Mouse (Mus musculus): ENCODE measurements around the gene Scfd2.

Gene Scfd2

DNA sequence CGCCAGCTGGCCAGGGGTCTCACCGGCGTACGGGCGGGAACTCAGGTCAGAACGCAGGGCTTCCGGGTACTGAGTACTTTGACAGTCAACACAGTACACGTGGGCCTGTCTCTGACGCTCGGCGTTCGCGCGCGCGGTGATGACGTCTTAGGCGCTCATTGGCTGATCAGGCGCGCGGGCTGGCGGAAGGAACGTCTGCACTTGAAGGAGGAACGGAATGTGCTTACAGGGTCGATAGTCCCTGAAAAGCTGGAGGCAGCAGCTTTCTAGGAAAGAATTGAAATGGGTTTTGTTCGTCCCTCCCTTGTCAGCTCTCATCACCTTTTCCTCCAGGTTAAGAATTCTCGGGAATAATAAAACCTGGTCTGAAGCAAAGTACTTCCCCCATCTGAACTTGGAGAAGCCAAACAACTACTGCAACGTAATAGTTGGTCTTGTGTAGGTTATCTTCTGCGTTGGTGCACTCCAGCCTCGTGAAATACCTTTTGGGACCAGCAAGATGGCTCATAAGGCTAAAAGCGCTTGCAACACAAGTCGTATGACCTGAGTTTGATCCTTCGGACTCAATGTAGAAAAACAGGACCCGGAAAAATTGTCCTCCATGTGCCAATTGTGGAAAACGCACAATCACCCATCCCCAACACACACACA lies at the start of gene Scfd2:
Gene Scfd2, minus strand, starts transcription at position 130 of the 651 bp plus-strand sequence.
- peak; percentile 99 for DNase-seq

DNA sequence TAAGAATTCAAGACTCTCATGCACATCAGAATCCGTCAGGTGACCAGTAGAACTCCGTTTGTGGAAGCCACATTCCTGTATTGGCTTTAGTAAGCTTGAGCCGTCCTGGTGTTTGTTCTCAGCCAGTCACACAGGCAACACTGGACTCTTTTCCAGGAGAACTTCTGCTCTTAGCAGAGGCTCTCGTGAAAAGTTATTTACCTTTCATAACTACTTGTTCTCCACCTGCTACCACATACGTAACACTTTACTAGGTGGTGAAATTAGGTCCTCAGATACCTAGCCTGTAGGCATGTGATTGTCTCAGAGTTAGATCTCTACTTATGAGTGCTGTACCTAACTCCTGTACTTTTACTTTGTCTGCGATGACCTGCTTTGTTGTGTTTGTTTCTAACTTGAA lies 40.2 kb upstream of the Scfd2 start:
- no peak for DNase-seq

DNA sequence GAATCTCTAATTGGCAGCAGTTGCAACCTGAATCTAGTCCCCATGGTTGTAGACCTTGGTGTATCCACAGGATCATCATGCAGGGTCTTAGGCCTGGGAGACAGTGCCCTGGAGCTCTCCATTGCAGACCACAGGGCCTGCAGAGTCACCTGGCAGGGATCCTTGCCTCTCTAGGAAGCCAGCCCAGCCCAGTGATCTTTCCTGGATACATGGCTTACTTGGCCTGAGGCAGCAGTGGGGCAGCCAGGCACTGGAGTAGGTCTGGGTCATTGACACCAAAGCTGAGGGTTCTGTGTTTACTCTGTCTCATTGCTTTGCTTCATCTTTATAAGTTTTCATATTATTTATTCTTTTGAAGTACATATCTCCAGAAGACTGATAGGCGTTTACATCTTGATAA lies 29.6 kb upstream of the Scfd2 start:
- peak; percentile 9 for DNase-seq

DNA sequence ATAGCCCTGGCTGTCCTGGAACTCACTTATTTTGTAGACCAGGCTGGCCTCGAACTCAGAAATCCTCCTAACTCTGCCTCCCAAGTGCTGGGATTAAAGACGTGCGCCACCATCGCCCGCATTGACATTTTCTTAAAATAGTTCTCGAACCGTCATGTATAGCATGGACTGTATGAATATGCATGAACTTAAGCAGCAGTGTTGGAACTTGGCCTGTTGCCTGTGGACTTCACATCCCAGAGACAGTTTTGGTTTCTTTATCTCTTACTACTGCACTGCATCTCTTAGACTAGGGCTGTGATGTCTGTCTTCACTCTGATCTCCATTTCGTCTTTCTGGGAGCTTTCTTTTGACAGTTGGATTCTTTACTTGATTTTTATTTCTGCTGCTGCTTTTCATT lies 18.0 kb upstream of the Scfd2 start:
- DNase-seq, result no peak

DNA sequence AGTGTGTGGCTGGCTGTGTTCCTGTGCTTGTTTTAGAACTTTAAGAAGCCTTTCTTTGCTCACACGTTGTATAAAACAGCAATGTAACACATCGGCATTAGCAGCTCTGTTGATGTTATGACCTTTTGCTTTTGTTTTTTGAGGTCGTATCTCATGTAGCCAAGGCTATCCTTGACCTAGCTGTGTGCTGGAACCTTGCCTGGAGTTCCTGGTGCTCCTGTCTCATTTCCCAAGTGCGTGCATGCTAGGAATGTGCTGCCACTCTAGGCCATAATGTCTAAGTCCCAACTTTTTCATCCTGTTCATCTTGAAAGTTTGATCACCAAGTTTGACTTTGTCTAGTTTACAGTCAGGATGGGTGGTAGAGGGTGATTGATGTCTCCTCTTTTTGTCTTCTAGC lies 14.0 kb upstream of the Scfd2 start:
- DNase-seq, result no peak

DNA sequence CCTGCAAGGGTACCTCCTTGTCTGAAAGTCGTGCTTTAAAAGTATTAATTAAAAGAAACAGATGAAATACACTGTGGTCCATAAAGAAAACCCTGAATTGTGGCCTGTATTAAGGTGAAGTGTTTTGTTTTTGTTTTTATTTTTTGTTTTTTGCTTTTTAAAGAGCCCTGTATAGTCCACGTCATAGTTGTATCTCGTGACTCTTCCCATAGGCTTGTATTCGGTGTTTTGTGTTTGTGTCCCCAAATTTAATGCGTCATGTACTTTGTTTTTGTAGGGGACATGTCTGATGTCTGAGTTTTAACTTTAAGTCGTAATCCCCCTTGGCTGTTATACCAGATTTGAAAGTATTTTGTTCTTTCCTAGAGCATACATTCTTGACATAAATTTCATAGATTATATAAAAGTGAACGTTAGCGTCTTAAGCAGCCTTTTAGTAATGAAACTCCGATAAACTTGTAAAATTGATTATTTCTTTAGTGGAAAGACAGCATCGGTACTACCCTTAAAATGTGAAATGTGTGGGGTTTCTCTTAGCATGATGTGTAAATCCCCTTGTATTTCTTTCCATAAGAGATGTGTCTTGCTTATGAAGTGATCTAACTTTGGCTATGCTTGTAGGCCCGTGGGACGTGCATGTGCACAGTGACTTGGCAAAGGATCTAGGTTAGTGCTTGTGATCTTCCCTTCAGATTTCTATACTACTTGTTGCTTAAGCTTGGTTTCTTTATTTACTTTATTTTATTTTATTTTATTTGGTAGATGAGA lies 4.8 kb upstream of the Scfd2 start:
- DNase-seq, result no peak

DNA sequence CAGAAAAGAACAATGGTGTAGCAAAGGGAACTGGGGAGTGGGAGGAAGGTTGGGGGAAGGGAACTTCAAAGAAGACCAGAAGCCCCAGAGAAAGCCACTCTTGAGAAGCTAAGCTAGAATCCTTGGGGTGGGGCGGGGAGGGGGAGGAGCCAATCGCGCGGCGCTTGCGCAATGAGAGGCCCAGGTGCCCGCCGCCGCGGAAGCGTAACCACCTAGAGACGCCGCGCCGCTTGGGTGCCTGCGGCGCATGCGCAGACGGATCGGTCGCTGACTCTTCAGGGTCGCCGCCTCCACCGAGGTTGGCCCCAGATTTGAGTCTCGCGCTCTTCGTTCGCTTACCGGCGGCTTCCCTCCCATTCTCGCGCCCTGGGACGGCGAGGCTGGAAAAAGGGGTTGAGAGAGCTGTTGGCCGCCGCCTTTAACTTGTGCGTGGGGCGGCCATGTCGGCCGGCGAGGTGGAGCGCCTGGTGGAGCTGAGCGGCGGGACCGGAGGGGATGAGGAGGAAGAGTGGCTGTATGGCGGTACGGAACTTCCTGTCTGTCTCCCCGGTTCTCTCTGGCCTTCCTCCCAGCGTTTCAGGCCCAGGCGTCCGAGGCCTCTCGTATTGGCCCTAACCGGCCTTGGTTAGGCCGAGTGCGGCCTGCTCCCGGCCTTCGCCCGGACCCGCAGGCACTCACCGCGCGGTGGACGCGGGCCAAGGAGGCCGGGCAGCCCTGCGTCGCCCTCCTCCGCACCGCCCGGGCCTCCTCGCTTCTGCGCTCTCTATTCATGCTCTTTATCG lies 3.9 kb upstream of the Scfd2 start, which contains the start of gene Fip1l1:
Gene Fip1l1, plus strand, starts transcription at position 210 of the 782 bp plus-strand sequence.
- peak; percentile 96 for DNase-seq

DNA sequence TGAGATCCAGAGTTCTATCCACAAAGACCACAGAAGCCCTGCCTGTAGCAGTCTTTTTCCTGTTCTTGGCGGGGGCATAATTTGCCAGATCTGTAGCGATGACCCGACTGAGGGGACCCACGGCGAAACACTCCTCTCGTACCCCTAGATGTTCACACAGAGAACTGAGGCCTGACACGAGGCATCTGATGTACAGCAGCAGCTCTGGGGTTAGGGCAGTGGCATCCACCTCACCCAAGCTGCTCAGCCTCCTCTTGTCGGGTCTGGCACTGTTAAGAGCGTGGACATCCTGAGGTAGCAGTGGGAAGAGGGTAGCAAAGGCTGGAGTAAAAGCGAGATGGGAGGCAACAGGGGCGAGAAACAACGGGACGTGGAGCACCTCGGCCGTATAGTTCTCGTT lies 774 bp downstream of the Scfd2 start:
- no peak for DNase-seq

DNA sequence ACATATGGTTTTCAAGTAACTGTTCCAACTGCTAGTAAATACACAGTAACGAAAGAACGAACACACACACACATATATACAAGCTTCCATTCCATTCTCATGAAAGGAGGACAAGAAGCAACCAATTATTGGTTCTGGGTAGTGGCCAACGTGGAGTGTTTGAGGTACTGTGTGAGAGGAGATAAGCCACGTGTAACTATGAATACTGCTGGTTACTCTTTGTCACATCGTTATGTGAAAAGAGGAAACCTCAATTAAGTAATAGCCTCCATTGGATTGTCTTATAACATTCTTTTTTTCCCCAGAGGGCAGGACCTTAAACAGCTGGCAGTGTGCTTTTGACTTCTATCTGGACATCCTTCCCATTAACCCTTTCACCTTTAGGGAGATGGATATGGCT lies 4.5 kb downstream of the Scfd2 start:
- no peak for DNase-seq

DNA sequence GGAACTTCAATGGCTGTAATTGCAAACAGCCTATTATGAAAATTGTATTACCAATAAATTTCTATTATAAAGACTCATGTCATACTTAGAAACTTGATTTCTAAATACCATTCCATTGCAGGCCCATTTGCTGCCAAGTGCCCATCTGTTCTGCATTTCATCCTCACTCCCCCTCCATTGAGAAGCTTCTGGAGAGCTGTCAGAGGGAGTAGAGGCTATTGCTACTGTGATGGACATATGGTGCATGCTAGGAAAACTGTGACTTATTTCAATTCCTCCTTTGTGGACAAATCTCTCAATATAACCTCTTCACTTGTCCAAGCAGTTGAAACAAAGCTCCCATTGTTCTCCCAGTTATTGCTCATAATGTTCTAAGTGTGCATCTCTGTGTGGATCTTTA lies 19.9 kb downstream of the Scfd2 start:
- DNase-seq, result peak; percentile 33

DNA sequence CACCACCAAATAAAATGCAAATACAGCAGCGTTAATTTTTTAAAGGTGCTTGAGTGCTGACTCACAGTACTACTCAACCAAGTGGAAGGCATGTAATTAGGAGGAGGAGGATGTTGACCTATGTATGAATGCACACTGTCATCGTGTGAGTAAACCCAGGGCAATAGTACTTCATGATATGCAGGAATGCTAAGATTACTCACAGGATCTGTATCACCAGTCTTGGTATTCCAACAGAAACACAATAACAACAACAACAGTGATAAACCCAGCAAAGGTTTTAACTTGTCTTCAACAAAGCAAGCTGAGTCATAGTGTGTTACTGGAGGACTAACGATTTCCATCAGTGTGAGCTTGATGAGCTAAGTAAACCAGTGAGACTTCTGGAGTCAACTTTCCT lies 38.9 kb downstream of the Scfd2 start:
- no peak for DNase-seq

DNA sequence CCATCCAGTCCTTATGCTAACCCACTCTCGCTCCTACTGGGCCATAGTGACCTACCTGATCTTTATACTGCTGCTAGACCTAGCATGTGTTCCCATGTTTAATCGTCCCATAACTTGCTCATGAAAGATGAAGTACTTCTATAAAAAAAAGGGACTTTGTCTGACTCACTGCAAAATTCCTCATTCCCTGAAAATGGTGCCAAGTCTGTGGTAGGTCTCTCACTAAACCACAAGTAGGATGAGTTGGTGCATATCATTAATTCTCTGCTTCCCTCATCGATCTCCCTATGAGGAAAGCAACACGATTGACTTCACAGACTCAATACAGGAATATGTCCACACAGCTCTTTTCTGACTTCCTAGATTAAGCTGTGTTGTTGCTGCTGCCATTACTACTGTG lies 46.9 kb downstream of the Scfd2 start:
- DNase-seq, result no peak

DNA sequence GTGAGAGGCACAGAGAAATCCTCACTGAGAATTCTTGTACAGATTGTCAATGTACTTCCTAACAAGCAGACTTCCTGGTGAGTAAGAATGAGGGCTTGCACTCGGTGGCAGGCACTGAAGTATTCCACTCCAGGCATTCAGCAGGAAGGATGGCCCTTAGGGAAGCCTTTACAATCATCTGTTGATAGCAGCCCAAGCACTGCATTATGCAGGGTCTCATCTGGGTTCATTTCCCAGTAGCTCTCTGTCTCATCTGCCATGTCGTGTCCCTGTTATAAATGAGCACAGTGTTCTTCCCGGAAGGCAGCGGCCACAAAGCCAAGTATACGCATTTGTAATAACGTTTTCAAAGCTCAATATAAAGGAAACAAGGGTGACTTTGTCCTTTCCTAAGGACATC lies 48.9 kb downstream of the Scfd2 start:
- no peak for DNase-seq

DNA sequence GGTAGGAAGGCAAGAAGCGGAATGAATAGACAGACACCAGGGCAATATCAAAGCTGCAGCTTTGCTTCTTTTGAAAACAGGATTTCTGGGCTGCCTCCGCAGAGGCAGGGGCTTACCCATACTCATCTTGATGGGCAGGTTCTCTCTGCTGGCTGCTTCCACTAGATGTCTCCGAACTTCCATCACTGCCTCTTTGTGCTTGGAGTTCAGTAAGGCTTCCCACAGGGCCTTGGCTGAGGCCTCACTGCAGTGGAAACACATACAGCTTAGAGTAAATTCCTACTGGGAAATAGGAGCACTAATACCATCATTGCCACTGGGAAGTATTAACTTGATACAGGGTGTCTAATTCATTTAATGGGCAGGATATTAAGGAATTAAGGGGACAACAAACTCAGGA lies 49.5 kb downstream of the Scfd2 start:
- DNase-seq, result no peak

DNA sequence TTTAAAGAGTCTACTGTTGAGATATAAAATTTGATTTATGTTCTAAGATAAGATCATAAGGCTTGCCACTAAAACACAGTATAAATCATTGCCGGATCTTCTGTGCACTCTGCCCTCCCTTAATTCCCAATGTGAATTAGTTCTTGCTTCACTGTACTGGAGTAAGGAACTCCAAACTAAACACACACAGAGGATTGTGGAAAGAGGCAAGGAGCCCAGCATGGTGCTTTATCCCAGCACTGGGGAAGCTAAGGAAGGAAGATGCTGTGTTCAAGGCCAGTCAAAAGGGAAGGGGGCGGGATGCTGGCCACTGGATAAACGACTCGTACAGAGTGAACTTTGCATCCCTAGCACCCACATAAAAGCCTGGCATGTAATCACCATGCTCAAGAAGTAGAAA lies 51.1 kb downstream of the Scfd2 start:
- peak; percentile 50 for DNase-seq

DNA sequence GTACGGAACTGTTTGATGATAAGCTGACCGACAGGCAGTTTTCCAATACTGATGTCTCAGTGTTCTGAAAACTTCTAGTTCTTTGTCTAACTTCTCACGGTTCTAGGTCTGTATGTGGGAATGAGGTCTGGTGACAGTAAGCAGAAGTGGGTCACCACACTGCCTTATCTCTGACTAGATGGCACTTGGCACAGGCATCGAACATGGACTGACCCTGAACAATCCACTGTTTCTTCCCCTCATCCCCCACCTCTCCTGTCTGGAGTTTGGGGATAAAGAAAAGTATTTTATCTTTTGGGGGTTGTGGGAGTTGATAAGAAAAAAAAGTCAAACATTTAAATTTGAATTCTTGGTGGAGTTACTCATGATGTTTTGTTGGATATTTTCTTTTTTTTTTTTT lies 51.6 kb downstream of the Scfd2 start:
- DNase-seq, result no peak

DNA sequence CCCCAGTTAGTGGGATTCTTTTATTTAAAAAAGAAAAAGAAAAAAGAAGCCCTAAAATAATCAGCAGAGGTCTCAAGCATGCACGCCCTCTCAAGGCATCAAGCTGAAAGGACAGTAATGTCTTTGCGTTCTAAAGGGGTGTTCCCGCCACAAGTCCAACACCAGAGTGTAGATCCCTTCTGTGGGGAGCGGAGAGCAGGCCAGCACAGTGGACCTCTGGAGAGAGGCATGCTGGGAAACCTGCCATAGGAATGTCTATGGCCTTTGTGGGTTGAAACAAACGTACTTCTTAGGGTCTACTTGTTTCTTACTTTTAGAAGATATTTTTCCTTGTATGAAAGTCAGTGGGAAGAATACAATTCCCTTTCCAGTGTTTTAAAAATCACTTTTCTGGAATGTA lies 52.4 kb downstream of the Scfd2 start:
- no peak for DNase-seq

DNA sequence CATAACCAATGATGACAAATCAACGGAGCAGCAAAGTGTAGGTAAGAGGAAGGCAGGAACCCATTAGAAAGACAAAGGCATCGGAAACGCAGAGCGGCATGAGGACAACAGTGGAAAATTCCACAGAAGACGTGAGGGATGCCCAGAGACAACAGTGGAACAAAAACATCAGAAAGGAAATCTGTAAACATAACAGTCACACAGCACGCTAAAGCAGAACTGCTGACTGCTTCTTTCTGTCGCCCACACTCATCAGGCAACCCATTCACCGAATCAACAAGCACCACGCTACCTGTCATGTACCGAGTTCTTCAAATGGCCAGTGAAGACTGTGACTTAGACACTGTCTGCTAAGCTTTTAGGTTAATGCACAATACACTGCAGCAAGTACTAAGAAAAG lies 55.0 kb downstream of the Scfd2 start:
- DNase-seq, result no peak

DNA sequence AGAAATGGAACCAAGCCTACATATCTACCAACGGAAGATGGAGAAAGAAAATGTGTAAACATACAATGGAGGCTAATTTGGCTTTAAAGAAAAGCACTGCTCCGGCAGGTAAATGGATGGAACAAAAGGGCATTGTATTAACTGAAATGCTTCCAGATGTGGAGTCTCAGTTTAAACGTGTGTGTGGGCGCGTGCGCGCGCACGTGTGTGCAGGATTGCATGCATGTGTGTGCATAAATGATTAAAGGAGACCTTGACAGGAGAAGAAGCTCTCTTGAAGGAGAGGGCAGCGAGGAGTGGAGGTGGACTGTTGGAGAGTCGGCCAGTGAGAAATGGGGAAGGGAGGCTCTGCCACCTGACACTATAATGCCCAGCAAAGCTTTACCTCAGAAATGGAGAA lies 58.4 kb downstream of the Scfd2 start:
- DNase-seq, result no peak

DNA sequence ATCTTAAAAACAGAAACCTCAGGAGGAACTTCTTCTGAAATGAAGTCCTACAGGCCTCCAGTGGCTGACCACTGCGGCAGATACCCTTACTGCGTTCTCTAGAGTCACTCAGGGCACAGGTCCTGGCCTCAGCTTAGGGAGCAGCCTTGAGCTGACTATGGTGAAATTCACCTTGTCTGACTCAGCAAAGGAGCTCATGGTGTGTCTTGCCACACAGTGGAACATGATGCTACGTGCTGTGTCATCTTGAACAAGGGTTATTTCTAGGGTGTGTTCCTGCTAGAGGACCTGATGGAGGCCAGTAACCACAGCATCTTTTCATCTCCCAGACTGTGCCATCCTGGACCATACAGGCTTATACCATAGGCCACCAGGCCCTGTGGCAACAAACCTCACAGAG lies 60.7 kb downstream of the Scfd2 start:
- no peak for DNase-seq

DNA sequence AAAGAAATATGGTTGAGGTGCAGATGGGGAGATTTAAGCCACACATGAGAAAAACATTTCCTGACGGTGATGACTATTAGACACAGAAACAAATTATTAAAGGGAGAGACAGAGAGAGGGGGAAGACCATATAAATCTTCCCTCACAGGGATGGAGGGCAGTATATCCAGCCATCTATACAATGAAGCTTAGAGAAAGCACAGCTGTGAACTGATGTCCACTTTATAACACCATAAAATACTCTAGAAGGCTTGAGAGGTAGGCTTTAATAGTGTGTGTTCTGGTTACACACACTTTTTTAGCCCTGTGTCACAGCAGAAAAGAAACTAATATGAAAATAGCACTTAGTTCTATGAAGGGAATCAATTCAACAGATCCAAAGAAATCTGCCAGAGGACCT lies 61.9 kb downstream of the Scfd2 start:
- DNase-seq, result no peak

DNA sequence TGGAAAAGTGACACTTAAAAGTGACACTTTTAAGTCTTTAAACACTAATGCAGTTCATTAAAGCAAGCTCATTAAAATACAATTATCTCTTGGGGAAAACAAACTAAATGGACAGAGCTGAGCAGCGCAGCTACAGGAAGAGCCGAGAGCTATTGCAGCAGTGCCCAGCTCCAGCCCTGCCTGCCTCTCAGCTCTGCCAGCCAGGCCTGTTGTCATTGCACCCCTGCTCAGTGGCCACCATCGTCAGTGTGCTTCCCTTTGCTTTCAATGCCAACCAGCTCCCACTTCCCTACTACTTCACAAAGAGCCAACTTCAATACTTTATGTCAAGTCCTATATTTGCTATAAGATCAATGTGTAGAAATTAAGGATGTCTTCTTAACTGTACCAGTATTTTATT lies 63.8 kb downstream of the Scfd2 start:
- no peak for DNase-seq

DNA sequence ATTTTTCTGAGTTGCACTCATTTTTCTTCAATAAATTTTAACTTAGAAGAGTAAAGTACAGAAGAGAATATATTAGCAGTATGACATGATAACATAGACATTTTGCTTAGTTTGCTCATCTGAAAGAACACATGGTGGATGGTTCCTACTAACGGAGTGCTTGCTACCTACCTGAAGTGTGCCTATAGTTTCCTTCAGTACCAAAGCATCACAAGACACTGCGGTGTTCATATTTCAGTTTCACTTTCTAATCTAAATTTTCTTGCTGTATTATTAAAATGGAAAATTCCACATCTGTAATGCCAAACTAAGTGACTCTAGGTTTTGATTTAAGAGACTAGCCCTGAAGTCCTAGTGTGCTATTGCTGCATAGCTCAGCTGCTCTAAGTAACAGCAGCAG lies 74.8 kb downstream of the Scfd2 start:
- no peak for DNase-seq
